Mouse (Mus musculus): ENCODE data around the gene Ear14. TPM values are rescaled to one million over a fixed set of nuclear protein-coding genes. Genes with fewer than 3 reads are reported as not detected.
"Not testable (repeated sequence)": the region's sequence is repeated elsewhere in the genome, so short reads cannot be mapped to it uniquely, and the experiment has no call there.

Gene Ear14
- not detected in 2 replicates for total RNA-seq (2017)

- no peak for ATAC-seq (ENCODE audit: extremely low read depth, insufficient number of reproducible peaks, low FRiP score, poor library complexity, severe bottlenecking)
Measured at GRCm38 (mm10) chr14:51203115-51203514, at the start of gene Ear14. Gene Ear14, plus strand, starts transcription at chr14:51203391.

GRCm38 (mm10) chr14:51156056-51156735 lies 47.0 kb upstream of the Ear14 start:
- no peak for ATAC-seq (ENCODE audit: extremely low read depth, insufficient number of reproducible peaks, low FRiP score, poor library complexity, severe bottlenecking)

DNA sequence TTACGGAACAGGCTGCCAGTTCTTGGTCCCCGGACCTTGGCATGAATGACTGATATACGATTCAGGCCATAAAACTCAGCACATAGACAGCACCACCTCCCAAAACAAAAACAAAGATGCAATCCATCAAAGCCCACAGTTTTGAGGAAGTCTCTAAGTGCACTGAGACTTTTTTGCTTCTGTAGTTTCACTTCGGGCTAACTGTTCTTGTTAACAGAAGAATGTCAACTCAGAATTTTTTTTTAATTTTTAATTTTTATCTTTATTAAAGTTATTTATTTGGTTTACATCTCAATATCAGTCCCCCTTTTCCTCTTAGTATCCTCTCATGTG lies 46.5 kb upstream of the Ear14 start:
- ATAC-seq (ENCODE audit: extremely low read depth, insufficient number of reproducible peaks, low FRiP score, poor library complexity, severe bottlenecking): 0 out of 2 replicates have a peak, but pooled peaks have one; percentile 26

- ATAC-seq (ENCODE audit: extremely low read depth, insufficient number of reproducible peaks, low FRiP score, poor library complexity, severe bottlenecking): no peak
Measured at GRCm38 (mm10) chr14:51157072-51157471, 46.1 kb upstream of the Ear14 start.

DNA sequence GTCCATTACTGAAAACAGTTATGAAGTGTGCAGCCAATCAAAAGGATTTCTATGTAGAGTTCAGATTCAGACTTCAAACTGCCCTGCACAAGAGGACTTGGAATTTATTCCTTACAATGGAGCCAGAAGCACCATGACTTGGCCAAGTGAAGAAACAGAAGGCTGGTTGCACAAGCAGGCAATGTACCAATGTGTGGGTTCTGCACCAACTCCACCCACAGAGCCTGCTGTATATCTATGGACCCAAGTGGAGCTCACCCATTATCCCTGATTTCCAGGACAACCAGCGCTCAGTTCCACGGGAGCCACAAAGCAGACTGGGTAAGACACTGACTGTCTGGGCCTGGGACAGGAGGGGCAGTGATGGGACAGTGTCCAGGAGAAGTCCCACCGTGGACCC lies 41.2 kb upstream of the Ear14 start, which contains the start of gene Rnase2b:
Gene Rnase2b (plus strand): TSS at position 285 of the 400 bp plus-strand sequence.
- ATAC-seq (ENCODE audit: extremely low read depth, insufficient number of reproducible peaks, low FRiP score, poor library complexity, severe bottlenecking): not testable (repeated sequence)

DNA sequence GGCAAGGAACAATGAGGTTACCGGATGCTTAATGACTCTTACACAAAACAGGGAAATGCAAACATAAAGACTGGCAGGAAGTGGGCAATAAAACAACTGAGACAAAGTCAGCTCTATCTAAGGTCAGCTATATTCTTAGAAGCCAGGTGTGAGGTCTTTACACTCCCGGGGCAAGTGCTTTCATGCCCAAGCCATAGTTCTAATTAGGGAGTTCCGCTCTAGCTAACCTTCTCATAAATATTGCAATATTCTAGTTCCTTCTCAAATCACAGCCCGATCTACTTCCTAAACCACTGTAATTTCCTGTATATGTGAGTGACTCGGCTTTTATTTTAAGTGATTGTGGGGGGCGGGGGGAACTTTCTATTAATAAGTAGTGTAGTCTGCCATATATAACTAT lies 39.9 kb upstream of the Ear14 start:
- ATAC-seq (ENCODE audit: extremely low read depth, insufficient number of reproducible peaks, low FRiP score, poor library complexity, severe bottlenecking): not testable (repeated sequence)

DNA sequence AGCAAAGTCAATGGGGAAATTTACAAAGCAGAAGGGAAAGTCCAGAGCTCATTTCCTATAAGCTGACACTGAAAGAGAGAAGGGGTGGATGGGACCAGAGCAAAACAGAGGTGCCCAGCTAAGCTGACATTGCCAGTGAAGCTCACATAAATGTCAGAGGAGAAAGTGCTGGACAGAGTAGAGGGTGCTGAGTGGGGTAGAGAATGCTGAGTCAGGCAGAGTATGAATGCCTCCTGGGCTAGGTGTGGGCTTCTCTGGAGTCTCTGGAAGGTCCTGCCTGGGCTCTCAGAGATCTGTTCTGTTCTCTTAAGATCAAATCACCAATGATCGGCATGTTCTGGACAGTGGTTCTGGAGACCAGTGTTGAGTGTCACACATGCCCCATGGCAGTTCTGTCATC lies 37.8 kb upstream of the Ear14 start:
- ATAC-seq (ENCODE audit: extremely low read depth, insufficient number of reproducible peaks, low FRiP score, poor library complexity, severe bottlenecking): no peak

DNA sequence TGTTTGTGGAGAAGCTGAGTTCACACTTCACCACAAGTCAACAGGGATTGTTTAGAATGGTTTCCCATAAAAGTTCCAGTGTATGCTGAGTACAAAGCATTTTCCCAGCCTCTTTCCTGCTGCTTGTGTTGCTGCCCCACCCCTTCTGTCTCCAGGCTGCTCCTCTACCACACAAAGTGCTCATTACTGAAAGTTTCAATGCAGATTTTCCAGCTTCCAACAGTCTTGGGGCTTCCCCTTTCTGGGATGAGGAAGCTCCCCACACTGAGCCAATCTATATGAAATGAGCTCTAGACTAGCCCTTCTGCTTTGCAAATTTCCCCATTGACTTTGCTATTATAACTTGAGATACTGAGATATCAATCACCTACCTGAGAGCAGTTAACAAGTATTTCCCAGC lies 37.1 kb upstream of the Ear14 start:
- ATAC-seq (ENCODE audit: extremely low read depth, insufficient number of reproducible peaks, low FRiP score, poor library complexity, severe bottlenecking): no peak

DNA sequence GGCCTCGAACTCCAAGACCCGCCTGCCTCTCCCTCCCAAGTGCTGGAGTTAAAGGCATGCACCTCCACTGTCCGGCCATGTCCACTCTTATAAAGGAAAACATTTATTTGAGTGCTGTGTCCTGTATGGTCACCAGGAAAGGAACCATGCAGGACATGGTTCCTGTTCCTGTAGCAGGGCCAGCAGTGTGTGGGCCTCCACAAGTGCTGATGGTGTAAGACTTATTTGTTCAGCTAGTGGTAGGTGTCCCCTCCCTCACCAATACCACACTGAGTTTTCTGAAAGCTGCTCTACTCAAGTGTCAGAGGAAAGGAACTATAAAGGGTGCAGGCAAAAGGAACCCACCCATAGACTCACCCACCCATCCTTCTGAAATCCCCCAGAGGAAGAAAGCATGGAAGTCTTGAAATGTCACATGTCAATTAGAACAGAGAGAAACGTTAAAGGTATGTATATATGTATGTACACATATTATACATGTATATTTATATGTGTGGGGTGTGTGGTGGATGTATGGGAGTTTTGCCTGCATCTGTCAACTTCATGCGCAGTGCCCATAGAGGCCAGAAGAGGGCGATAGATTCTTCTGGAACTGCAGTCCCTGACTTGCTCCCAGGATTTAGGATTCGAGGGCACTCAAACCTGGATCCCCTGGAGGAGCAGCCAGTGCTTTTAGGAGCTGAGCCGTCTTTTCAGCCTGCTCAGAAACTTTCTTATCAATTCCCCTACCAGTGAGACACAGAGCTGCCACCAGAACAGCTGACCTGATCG lies 30.9 kb upstream of the Ear14 start:
- ATAC-seq (ENCODE audit: extremely low read depth, insufficient number of reproducible peaks, low FRiP score, poor library complexity, severe bottlenecking): peak; percentile 34; the same call in 1 of the 2 replicates

DNA sequence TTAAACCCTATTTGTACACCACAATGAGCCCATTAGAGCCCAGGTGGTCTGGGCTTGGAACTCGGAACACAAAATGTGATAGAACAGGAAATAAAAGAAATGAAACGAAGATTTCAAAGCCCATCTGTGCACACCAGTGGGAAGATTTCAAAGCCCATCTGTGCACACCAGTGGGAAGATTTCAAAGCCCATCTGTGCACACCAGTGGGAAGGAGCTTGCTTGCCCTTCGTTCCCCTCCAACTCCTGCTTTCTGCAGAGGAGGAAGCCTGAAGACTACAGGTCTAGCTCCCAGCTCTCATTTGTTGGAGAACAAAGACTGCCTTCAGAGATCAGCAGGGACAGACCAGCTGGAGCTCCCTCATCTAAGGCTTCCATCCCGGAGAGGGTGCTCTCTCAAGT lies 30.2 kb upstream of the Ear14 start:
- ATAC-seq (ENCODE audit: extremely low read depth, insufficient number of reproducible peaks, low FRiP score, poor library complexity, severe bottlenecking): not testable (repeated sequence)

DNA sequence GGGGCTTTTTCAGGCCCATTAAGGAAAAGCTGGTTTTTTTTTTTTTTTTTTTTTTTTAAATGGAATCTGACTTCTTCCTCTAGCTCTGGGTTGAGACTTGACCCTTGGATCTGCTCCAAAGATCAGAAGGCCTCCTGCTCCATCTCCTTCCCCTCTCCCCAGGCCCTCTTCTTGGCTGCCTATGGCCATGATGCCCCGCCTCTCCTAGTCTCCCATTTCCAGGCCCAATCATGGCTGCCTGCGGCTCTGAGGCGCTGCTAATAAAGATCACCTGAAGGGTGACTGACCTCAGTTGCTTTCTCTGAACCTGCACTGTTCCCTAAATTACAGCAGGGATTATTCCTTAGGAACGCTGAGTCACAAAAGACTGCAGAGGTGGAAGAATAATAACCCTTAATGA lies 29.3 kb upstream of the Ear14 start:
- no peak for ATAC-seq (ENCODE audit: extremely low read depth, insufficient number of reproducible peaks, low FRiP score, poor library complexity, severe bottlenecking)

GRCm38 (mm10) chr14:51181051-51181450 lies 22.1 kb upstream of the Ear14 start:
- ATAC-seq (ENCODE audit: extremely low read depth, insufficient number of reproducible peaks, low FRiP score, poor library complexity, severe bottlenecking): not testable (repeated sequence)

- no peak for ATAC-seq (ENCODE audit: extremely low read depth, insufficient number of reproducible peaks, low FRiP score, poor library complexity, severe bottlenecking)
Measured at GRCm38 (mm10) chr14:51195681-51196080, 7.5 kb upstream of the Ear14 start.

- ATAC-seq (ENCODE audit: extremely low read depth, insufficient number of reproducible peaks, low FRiP score, poor library complexity, severe bottlenecking): no peak
Measured at GRCm38 (mm10) chr14:51199098-51200023, 3.8 kb upstream of the Ear14 start, which contains the start of gene Ang2. Gene Ang2, minus strand, starts transcription at chr14:51199148.

- ATAC-seq (ENCODE audit: extremely low read depth, insufficient number of reproducible peaks, low FRiP score, poor library complexity, severe bottlenecking): no peak
Measured at GRCm38 (mm10) chr14:51200054-51200453, 3.1 kb upstream of the Ear14 start.

DNA sequence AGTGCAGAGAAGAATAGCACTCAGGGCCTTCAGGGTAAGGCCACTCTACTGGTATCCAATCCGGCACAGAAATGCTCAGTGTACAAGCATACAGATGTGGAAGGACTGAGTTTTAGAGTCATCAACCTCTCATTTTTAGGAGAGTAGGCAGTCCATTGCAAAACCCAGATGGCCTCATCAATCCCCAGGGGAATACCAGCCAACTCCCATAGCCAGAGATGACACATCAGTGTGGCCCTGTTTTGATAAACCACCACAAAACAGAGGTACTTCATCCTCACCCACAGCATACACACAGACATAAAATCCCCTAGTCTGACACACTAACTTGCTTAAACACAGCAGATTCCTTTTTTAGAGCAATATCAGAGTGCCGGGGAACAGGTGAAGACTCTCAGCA lies 2.7 kb upstream of the Ear14 start:
- no peak for ATAC-seq (ENCODE audit: extremely low read depth, insufficient number of reproducible peaks, low FRiP score, poor library complexity, severe bottlenecking)

DNA sequence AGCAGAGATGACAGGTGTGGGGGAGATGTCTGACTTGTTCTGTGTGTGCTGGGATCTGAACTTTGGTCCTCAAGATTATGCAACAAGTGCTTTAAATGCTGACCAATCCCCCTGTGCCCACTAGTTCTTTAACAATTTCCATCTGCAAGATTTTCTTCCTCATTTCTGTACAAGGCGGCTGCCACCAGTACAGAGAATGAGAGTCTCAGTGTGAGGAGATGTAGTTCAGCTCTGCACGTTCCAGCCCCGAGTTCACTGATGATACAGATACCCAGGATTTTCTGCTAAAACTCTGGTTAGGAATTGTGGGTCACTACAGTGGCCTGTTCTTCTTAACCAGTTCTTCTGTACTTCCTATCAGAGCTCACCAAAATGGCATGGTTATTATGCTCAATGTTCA lies 16.9 kb downstream of the Ear14 start:
- not testable (repeated sequence) for ATAC-seq (ENCODE audit: extremely low read depth, insufficient number of reproducible peaks, low FRiP score, poor library complexity, severe bottlenecking)

DNA sequence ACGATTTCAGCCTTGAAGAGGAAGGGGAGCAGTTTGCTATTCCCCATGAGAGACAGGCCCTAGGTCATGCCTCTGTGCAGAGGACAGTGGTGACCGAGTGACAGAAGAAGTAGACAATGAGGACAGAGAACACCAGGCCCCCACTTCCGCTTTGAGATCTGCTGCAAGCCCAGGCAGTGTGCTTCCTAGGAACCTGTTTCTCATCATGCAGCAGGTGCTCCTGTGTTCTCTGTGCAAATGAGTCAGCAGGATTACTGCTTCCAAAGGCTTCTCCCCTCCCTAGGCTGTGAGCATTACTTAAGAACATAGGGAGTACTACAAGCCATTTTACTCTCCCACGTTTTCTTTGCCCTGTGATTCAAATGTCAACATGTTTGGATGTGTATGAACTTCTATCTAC lies 26.5 kb downstream of the Ear14 start:
- ATAC-seq (ENCODE audit: extremely low read depth, insufficient number of reproducible peaks, low FRiP score, poor library complexity, severe bottlenecking): not testable (repeated sequence)

DNA sequence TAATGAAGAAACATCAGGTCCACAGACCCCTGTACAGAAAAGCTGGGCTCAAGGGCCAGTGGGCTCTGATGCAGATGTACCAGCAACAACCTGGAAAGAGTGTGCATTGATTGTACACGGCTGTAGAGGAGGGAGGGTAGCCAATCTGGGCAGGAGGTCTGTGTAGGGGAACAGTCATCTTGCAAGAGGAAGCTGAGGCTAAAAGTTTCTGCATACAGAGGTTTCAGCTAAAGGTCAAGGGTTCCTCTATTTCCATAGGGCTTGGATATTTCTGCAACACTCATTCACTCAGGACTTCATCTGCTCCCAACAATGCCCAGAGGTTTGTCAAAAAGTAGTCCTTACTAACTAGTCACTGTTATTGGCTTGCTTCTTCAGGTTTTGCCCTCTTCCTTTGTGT lies 34.3 kb downstream of the Ear14 start:
- ATAC-seq (ENCODE audit: extremely low read depth, insufficient number of reproducible peaks, low FRiP score, poor library complexity, severe bottlenecking): 0 out of 2 replicates have a peak, but pooled peaks have one; percentile 30

Measured in neutrophil, adult 5-6 weeks (primary cell).